In genomic region chr1:34613801-34614200, GRCm38 (mm10) we compare ENCODE assay signal across 12 mouse cellular contexts.
"Had no signal": no experiment of that assay in that cellular context is flagged by ENCODE, and none has a peak within 500 bp of the region (broad histone marks: within the 10 kb centered on the region; RNA-seq: fewer than 3 reads in every experiment).

No protein-coding gene starts in this region.

- DNase-seq: left cerebral cortex, postnatal 4 days; liver; liver, embryonic 13.5 days; liver, postnatal 0 days; lung, adult 18-20 months; lung, adult 2 months; lung, embryonic 14.5 days; lung, postnatal 10 days; lung, postnatal 14 days; lung, postnatal 36 days; lung, postnatal 4 days; midbrain, embryonic 14.5 days had no signal
